Mouse (Mus musculus) G1E (cell line): ENCODE results near the gene Slc25a25. TPM values are rescaled to one million over a fixed set of nuclear protein-coding genes. Genes with fewer than 3 reads are reported as not detected.
A peak's percentile ranks its signal among the peaks of the same experiment; 100 is the strongest.

Experiments used
- ATAC-seq: 2 replicates; pipeline ENCODE4 v1.8.0; 2016; ENCODE audit warnings: mild to moderate bottlenecking; ENCODE audit not compliant: insufficient number of reproducible peaks, poor library complexity, low FRiP score, severe bottlenecking; ENCODE audit errors: extremely low read depth
- DNase-seq: peaks from one replicate; pipeline ENCODE4 v3.0.0; 2012; ENCODE audit warnings: low spot score
- H3K27me3 ChIP-seq: 2 replicates; pipeline ENCODE4 v1.6.1; 2012; ENCODE audit warnings: mild to moderate bottlenecking, low read length, inconsistent platforms; ENCODE audit not compliant: insufficient read depth
- H3K36me3 ChIP-seq: replicated peaks from 2 replicates; pipeline ENCODE3; 2012; ENCODE audit warnings: mild to moderate bottlenecking, inconsistent platforms
- H3K4me1 ChIP-seq: 2 replicates; pipeline ENCODE4 v1.6.1; 2012; ENCODE audit warnings: low read depth, low read length, inconsistent platforms, mixed read lengths; ENCODE audit not compliant: insufficient read depth
- H3K4me3 ChIP-seq: 2 replicates; pipeline ENCODE4 v1.5.1; 2012; ENCODE audit warnings: low read depth, mild to moderate bottlenecking, inconsistent platforms, low read length, moderate library complexity, mixed read lengths
- H3K9me3 ChIP-seq: replicated peaks from 2 replicates; pipeline ENCODE4 v1.6.1; 2012; ENCODE audit warnings: inconsistent platforms
- CTCF ChIP-seq: IDR thresholded peaks from 2 replicates; pipeline ENCODE4 v1.5.1; 2012; ENCODE audit warnings: low read depth, low read length, inconsistent platforms, mixed read lengths
- GATA1 ChIP-seq: IDR thresholded peaks from 2 replicates; pipeline ENCODE4 v1.6.1; 2012; ENCODE audit warnings: borderline replicate concordance, low read length, inconsistent platforms, mixed read lengths
- GATA2 ChIP-seq: IDR thresholded peaks from 2 replicates; pipeline ENCODE4 v1.6.1; 2012; ENCODE audit warnings: low read depth, low read length, inconsistent platforms, borderline replicate concordance
- POLR2AphosphoS5 ChIP-seq: IDR thresholded peaks from 2 replicates; pipeline ENCODE4 v1.6.1; 2012; ENCODE audit warnings: low read depth, low read length, inconsistent platforms; ENCODE audit not compliant: insufficient replicate concordance
- TAL1 ChIP-seq: conservative IDR thresholded peaks from 2 replicates; pipeline ENCODE4 v1.6.1; 2012; ENCODE audit warnings: low read depth, low read length, inconsistent platforms, mixed read lengths
- polyA plus RNA-seq: library from polyadenylated mRNA; stranded (reverse); fragments of >175 nt; gene quantifications from 2 replicates; pipeline ENCODE4 v1.2.3, GENCODE M21; 2012
- total RNA-seq, 2 experiments: library from RNA; stranded (forward) in 1 of 2; stranded (reverse) in 1 of 2; fragments of 200-1000 nt in 1 of 2; fragments of >200 nt in 1 of 2; fragmentation: Nextera tagmentation in 1 of 2; gene quantifications; 2 replicates each; pipeline ENCODE4 v1.2.3; 2014 to 2017

The Slc25a25 gene
- total and polyA plus RNA-seq, 3 experiments, result 6.5 to 25.4 (median 6.8) TPM

GRCm38 (mm10) chr2:32382689-32383088 lies 68.6 kb downstream of the Slc25a25 start:
- Histone ChIP-seq H3K4me3 (no peak overlapping the region), H3K36me3 (peaks cover 29% of the 10 kb centered on the region), H3K27me3 (peaks cover 51% of the 10 kb centered on the region), H3K9me3 (no peaks in the 10 kb centered on the region), H3K4me1 (peaks cover 32% of the 10 kb centered on the region)
- TF ChIP-seq GATA2 (no peak), GATA1 (no peak), POLR2AphosphoS5 (no peak), TAL1 (no peak)
- ATAC-seq (no peak), DNase-seq (no peak)

DNA sequence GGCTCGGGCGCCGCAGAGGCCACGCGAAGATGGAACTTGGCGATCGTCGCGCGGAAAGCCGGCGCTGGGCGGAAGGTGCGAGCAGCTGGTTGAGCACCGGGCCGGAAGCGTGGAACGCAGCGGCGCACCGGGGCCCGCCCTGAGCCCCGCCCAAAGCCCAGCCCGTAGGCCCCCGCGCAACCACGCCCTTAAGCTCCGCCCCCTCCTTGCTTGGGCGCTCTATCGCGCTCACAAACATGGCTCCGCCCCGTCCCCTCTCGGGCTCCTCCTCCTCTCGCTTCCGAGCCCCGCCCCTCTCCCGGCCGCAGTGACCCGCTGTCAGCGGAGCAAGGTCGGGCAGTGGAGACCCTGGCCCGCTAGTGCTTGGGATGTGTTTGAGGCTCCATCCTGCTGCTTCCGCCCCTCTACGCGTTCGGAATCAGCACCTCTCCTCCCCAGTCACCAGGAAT lies 69.4 kb downstream of the Slc25a25 start, which contains the start of gene 1110008P14Rik:
Gene 1110008P14Rik, minus strand, starts transcription at position 164 of the 449 bp plus-strand sequence.
- Histone ChIP-seq H3K4me1 (peaks cover 32% of the 10 kb centered on the region), H3K27me3 (peaks cover 42% of the 10 kb centered on the region), H3K36me3 (peaks cover 38% of the 10 kb centered on the region), H3K9me3 (no peaks in the 10 kb centered on the region), H3K4me3 (peak within 1 kb of the TSS; percentile 79)
- DNase-seq, result peak; percentile 93
- ATAC-seq, result peak; percentile 89
- TF ChIP-seq TAL1 (no peak), GATA1 (no peak), CTCF (no peak), POLR2AphosphoS5 (no peak), GATA2 (no peak)

- H3K4me1 ChIP-seq, result peaks cover 32% of the 10 kb centered on the region
- DNase-seq, result no peak
- no peak for ATAC-seq
- H3K27me3 ChIP-seq, result peaks cover 37% of the 10 kb centered on the region
- peak overlapping the region; percentile 79 for H3K4me3 ChIP-seq
- peaks cover 43% of the 10 kb centered on the region for H3K36me3 ChIP-seq
- H3K9me3 ChIP-seq, result no peaks in the 10 kb centered on the region
- TF ChIP-seq GATA2, result no peak
- no peak for TF ChIP-seq POLR2AphosphoS5
- no peak for TF ChIP-seq TAL1
- no peak for TF ChIP-seq CTCF
- TF ChIP-seq GATA1, result no peak
Observed at GRCm38 (mm10) chr2:32381141-32381774, 70.0 kb downstream of the Slc25a25 start.

- TF ChIP-seq GATA1 (no peak), CTCF (no peak), TAL1 (no peak), POLR2AphosphoS5 (no peak), GATA2 (no peak)
- no peak for ATAC-seq
- peaks cover 55% of the 10 kb centered on the region for H3K36me3 ChIP-seq
- H3K27me3 ChIP-seq, result peaks cover 25% of the 10 kb centered on the region
- DNase-seq, result no peak
- peaks cover 32% of the 10 kb centered on the region for H3K4me1 ChIP-seq
- H3K4me3 ChIP-seq, result no peak overlapping the region
- H3K9me3 ChIP-seq, result no peaks in the 10 kb centered on the region
Observed at GRCm38 (mm10) chr2:32380001-32380500, 71.2 kb downstream of the Slc25a25 start.

DNA sequence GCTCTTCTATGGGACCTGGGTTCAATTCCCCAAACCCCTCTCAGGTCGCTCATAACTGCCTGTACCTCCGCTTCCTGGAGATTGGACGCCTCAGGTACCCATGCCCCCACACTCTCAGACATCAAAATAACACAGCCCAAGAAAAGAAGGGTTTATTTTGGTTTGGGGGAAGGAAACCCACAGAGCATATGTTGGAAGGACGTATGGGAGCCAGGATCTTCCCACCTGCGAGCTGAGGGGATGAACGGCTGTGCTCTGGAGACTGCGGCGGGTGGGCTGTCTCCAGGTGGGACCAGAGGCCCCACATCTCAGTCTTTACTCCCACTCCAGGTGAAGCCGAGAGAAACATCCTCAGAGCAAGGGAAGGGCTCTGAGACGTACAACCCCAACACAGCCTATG lies 74.3 kb downstream of the Slc25a25 start:
- Histone ChIP-seq H3K9me3 (no peaks in the 10 kb centered on the region), H3K4me1 (peaks cover 17% of the 10 kb centered on the region), H3K4me3 (no peak overlapping the region), H3K36me3 (peaks cover 83% of the 10 kb centered on the region), H3K27me3 (peaks cover under 1% of the 10 kb centered on the region; the same call in 1 of the 2 replicates)
- no peak for TF ChIP-seq GATA1
- ATAC-seq (no peak), DNase-seq (no peak)

DNA sequence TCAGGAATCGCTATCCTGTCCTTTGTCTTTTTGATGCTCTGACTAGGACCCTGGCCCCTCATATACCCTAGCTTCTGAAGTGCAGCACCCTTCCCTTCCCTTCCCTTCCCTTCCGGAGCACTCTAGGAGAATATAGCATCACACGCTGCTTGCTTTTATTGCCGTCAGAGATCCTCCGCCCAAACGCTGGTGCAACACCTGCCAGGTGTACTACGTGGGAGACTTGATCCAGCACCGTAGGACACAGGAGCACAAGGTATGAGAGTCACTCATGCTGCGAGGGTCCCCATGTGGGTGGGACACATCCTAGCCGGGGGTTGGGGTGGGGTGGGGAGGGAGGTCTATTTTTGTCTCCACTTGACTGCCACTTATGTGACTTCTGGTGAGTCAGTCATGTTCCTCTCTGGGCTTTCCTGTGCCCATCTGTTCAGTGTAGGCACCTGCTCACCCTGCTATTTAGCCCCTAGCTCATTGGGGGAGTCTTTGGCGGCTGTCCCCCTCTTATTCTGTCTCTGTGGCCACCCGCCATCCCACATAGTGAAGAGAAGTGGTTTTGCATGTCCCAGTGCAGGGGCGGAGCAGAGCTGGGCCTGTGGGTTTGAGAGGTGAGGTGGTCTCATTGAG lies 75.8 kb downstream of the Slc25a25 start:
- H3K4me3 ChIP-seq, result no peak overlapping the region
- DNase-seq (no peak), ATAC-seq (no peak)

More for the DNA sequence above, 75.8 kb downstream of the Slc25a25 start:
- no peak for TF ChIP-seq CTCF
- TF ChIP-seq TAL1, result no peak
- no peak for TF ChIP-seq POLR2AphosphoS5
- TF ChIP-seq GATA1, result no peak
- no peak for TF ChIP-seq GATA2
- Histone ChIP-seq H3K4me1 (peaks cover 5% of the 10 kb centered on the region), H3K9me3 (no peaks in the 10 kb centered on the region), H3K36me3 (peaks cover 97% of the 10 kb centered on the region), H3K27me3 (no peaks in the 10 kb centered on the region)
